Mouse (Mus musculus) liver, embryonic 15.5 days (tissue): ENCODE measurements around the gene Tmem35b. TPM values are rescaled to one million over a fixed set of nuclear protein-coding genes. Genes with fewer than 3 reads are reported as not detected.

Source experiments
- ATAC-seq: fragments of 200-750 bp; cut with Nextera tagmentation; 2 replicates; pipeline ENCODE4 v1.8.0; 2017; ENCODE audit warnings: moderate number of reproducible peaks, mild to moderate bottlenecking, moderate library complexity; ENCODE audit not compliant: insufficient read depth
- H3K27ac ChIP-seq: fragments of 300-500 bp; sonication (generic); replicated peaks from 2 replicates; pipeline ENCODE4 v1.5.1; 2015; ENCODE audit warnings: mild to moderate bottlenecking, inconsistent platforms
- H3K27me3 ChIP-seq: fragments of 300-500 bp; sonication (generic); 2 replicates; pipeline ENCODE4 v1.6.1; 2015; ENCODE audit warnings: mild to moderate bottlenecking, inconsistent platforms
- H3K36me3 ChIP-seq: fragments of 300-500 bp; sonication (generic); replicated peaks from 2 replicates; pipeline ENCODE4 v1.6.1; 2015; ENCODE audit warnings: moderate library complexity, mild to moderate bottlenecking, inconsistent platforms
- H3K4me1 ChIP-seq: fragments of 300-500 bp; sonication (generic); replicated peaks from 2 replicates; pipeline ENCODE4 v1.6.1; 2015; ENCODE audit warnings: inconsistent platforms
- H3K4me2 ChIP-seq: fragments of 300-500 bp; sonication (generic); 2 replicates; pipeline ENCODE4 v1.6.1; 2015; ENCODE audit warnings: moderate library complexity, mild to moderate bottlenecking, inconsistent platforms
- H3K4me3 ChIP-seq: fragments of 300-500 bp; sonication (generic); replicated peaks from 2 replicates; pipeline ENCODE4 v1.5.1; 2015; ENCODE audit warnings: mild to moderate bottlenecking, inconsistent platforms
- H3K9ac ChIP-seq: fragments of 300-500 bp; sonication (generic); 2 replicates; pipeline ENCODE4 v1.6.1; 2015; ENCODE audit warnings: moderate library complexity, mild to moderate bottlenecking, inconsistent platforms
- H3K9me3 ChIP-seq: fragments of 300-500 bp; sonication (generic); replicated peaks from 2 replicates; pipeline ENCODE4 v1.6.1; 2016; ENCODE audit warnings: inconsistent platforms
- WGBS: fragments of 180-500 bp; shearing (Covaris S2); methylation state at CpG from one replicate; pipeline ENCODE4 v1.1.7; 2015; ENCODE audit warnings: mixed read lengths; ENCODE audit not compliant: insufficient replicate concordance; 5-methylcytosine and 5-hydroxymethylcytosine counted together
- polyA plus RNA-seq: library from polyadenylated mRNA; unstranded; fragments of >200 nt; fragmentation: Nextera tagmentation; extraction: Ambion mirVana; gene quantifications from 2 replicates; pipeline ENCODE4 v1.2.1, GENCODE M21; 2015

Gene Tmem35b
- polyA plus RNA-seq, 1 experiment from 2014 or later: 8.0 TPM

DNA sequence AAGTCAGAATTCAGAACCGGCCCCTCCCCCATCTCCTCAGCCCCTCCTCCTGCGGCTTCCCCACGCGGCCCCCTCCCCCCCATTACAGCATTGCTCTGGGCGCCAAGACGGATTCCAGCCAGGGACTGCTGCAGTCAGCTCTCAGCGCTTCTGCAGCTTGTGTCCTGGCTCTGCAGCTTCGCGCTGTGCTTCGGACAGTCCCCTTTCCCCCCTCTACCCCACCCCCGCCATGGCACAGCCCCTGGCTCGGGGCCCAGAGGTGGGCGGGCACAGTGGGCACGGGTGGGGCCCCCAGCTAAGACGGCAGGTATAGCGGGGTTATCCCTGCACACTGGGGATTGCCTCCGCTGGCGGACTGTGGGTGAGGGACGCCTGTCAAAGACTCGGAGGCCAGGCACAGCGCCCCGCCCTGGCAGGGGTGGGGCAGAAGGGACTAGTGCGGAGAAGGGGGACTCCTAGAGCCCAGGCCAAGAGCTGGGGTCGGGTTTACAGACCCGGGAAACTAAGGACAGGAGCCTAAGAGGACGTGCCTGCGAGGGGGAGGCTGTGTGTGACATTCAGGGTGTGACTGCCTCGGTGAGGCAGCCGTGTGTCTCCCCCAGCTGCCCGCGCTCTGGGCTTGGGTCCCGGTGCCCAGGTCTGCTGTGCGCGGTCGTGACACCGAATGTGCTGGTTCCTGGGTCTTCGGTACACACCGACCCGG is 44.9 kb downstream of the Tmem35b start:
- Histone ChIP-seq H3K36me3 (no peaks in the 10 kb centered on the region), H3K27me3 (peaks cover 82% of the 10 kb centered on the region), H3K27ac (no peak overlapping the region), H3K4me3 (peak overlapping the region; percentile 57), H3K4me1 (0 out of 2 replicates have a peak, but pooled peaks cover 5% of the 10 kb centered on the region), H3K4me2 (peak overlapping the region; percentile 67), H3K9ac (no peak overlapping the region), H3K9me3 (no peaks in the 10 kb centered on the region)
- peak; percentile 33; the same call in 1 of the 2 replicates for ATAC-seq
- WGBS: 1% methylated on average over 39 of the region's 39 CpGs

DNA sequence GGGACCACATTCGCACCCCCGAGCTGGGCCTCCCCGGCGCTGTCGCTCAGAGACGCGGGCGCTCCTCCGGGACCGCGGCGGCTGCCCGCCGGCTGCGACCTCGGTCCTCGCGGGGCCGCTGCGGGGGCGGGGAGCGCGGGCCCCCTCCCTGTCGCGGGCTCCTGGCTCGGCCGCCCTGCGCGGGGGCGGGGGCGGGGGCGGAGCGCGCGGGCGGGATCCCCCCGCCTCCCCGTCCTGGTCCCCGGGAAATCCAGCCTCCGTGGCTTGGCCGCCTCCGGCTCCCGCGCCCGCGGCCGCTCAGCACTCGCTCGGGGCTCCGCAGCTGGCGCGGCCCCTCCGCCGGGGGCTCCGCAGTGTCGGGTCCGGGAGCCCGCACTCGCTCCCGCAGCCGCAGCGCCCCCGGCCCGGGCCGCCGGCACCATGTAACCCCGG is 45.4 kb downstream of the Tmem35b start, which contains the start of gene Dlgap3:
Gene Dlgap3 (plus strand): TSS at position 291 of the 432 bp plus-strand sequence.
- peaks cover 87% of the 10 kb centered on the region for H3K27me3 ChIP-seq
- H3K4me1 ChIP-seq: 0 out of 2 replicates have a peak, but pooled peaks cover 5% of the 10 kb centered on the region
- peak within 1 kb of the TSS; percentile 15; the same call in 1 of the 2 replicates for H3K9ac ChIP-seq
- no peaks in the 10 kb centered on the region for H3K36me3 ChIP-seq
- ATAC-seq: peak; percentile 58
- no peak within 1 kb of the TSS for H3K27ac ChIP-seq
- H3K4me3 ChIP-seq: peak within 1 kb of the TSS; percentile 57
- WGBS: under 1% methylated on average over 66 of the region's 67 CpGs
- no peaks in the 10 kb centered on the region for H3K9me3 ChIP-seq
- H3K4me2 ChIP-seq: peak within 1 kb of the TSS; percentile 67

DNA sequence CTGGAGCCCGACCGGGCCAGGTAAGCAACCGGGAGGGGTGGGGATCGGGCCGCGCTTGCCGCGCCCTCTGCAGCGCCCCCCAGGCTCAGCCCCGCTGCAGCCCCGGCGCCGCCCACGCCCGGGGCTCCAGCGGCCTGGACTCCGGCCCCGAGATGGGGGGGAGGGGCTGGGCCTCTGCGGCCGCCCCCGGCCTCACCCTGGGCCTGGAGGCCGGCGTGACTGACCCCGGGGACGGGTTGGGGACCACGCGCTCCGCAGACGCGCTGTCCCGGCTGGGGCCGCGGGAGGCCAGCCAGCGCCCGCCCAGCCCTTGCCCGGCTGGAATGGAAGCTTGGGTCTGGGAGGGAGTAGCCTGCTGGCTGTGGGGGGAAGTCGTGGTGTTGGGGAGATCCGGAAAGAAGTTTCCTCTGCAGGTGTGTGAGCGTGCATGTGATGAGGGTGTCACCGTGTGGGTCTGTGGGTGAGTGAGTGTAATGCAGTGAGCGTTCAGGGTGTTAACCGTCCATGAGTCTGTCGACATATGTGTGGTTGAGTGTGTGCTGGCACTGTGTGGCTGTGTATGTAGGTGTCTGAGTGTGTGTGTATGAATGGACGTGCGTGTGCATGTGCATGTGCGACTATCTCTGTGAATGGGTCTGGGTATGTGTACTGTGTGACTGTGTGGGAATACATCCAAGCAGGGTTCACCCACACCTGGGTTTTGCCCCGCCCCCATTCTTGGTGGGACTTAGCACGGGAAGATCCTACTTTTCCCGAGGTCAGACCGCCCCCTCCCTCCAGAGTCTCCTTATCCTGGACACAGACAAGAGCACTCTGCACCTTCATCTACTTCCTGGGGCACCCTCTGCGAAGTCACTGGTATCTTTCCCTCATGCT is 46.1 kb downstream of the Tmem35b start:
- peaks cover 85% of the 10 kb centered on the region for H3K27me3 ChIP-seq
- H3K9ac ChIP-seq: peak overlapping the region; percentile 15; the same call in 1 of the 2 replicates
- H3K27ac ChIP-seq: no peak overlapping the region
- H3K9me3 ChIP-seq: no peaks in the 10 kb centered on the region
- peak overlapping the region; percentile 57 for H3K4me3 ChIP-seq
- peak; percentile 68 for ATAC-seq
- H3K36me3 ChIP-seq: no peaks in the 10 kb centered on the region
- 3% methylated on average over 48 of the region's 51 CpGs for WGBS
- H3K4me1 ChIP-seq: 0 out of 2 replicates have a peak, but pooled peaks cover 5% of the 10 kb centered on the region
- H3K4me2 ChIP-seq: peak overlapping the region; percentile 67

DNA sequence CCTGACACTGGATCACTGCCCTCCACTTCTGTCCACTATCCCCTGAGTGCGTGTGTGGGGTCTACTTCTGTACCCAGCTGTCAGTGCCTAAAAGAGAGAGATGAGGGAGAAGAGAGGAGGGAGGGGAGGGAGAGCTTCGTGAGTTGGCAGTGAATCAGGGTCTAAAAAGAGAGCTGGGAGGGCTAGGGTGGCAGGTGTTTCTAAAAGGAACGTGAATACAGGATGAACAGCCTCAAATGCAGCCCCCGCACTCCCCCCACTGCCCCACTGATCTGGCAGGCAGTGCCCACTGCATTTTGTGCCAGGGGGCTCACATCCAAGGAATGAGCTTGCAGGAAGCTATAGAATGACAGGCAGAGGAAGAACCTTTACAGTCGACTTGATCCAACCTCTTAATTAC is 47.4 kb downstream of the Tmem35b start:
- H3K27ac ChIP-seq: no peak overlapping the region
- H3K9ac ChIP-seq: no peak overlapping the region
- no peak overlapping the region for H3K4me3 ChIP-seq
- no peak for ATAC-seq
- H3K9me3 ChIP-seq: no peaks in the 10 kb centered on the region
- H3K36me3 ChIP-seq: no peaks in the 10 kb centered on the region
- no peak overlapping the region for H3K4me2 ChIP-seq
- H3K27me3 ChIP-seq: peaks cover 76% of the 10 kb centered on the region
- 0 out of 2 replicates have a peak, but pooled peaks cover 5% of the 10 kb centered on the region for H3K4me1 ChIP-seq
- 36% methylated on average over 5 of the region's 5 CpGs for WGBS

DNA sequence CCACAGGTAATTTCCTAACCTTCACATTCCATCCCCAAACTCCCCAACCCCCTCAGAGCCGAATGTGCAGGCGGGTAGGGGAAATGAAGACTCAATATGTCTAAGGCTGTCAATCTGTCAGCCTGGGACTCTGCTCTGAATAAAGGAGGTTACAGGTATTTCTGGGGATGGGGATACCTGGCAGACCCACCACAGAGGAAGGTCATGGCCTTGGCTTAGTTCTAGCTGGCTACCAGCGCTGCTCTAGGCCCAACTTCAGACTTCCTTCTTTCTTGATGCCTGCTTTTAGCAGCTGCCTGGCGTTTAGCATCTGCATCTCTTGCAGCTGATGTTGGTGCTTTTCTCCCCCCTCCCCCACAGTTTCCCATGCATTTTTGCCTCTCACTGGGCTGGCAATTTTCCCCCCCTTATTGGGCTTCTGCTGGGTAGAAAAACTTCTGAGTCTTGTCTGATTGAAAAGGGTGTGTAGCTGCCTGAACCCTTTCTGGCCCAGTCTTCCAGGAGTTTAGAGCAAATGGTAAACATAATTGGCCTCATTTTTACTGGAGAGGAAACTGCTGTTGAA is 47.9 kb downstream of the Tmem35b start:
- Histone ChIP-seq H3K27ac (no peak overlapping the region), H3K4me3 (no peak overlapping the region), H3K27me3 (peaks cover 70% of the 10 kb centered on the region), H3K36me3 (no peaks in the 10 kb centered on the region), H3K4me1 (0 out of 2 replicates have a peak, but pooled peaks cover 5% of the 10 kb centered on the region), H3K9ac (no peak overlapping the region), H3K4me2 (no peak overlapping the region), H3K9me3 (no peaks in the 10 kb centered on the region)
- no peak for ATAC-seq
- 31% methylated on average over 4 of the region's 4 CpGs for WGBS

DNA sequence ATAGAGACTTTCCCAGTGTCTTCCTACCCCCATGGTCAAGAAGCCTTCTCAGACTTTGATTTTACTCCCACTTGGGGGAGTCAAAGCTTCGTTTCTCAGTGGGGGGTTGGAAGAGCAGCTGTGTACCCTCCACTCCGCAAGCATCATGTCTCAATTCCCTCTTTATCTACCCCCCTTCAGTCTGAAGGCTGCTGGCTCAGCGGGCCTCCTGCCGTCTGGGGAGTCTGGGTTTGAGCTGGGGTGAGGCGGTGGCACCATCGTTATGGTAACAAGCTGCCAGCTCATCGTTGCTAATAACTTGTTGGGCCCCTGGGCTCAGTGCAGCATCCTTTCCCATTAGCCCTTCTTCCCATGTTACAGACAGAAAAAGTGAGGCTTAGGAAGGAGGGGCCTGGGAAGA is 48.6 kb downstream of the Tmem35b start:
- no peak overlapping the region for H3K27ac ChIP-seq
- H3K4me2 ChIP-seq: no peak overlapping the region
- H3K4me1 ChIP-seq: 0 out of 2 replicates have a peak, but pooled peaks cover 5% of the 10 kb centered on the region
- ATAC-seq: no peak
- no peak overlapping the region for H3K9ac ChIP-seq
- H3K27me3 ChIP-seq: peaks cover 63% of the 10 kb centered on the region
- H3K9me3 ChIP-seq: no peaks in the 10 kb centered on the region
- no peaks in the 10 kb centered on the region for H3K36me3 ChIP-seq
- H3K4me3 ChIP-seq: no peak overlapping the region
- 23% methylated on average over 7 of the region's 7 CpGs for WGBS

DNA sequence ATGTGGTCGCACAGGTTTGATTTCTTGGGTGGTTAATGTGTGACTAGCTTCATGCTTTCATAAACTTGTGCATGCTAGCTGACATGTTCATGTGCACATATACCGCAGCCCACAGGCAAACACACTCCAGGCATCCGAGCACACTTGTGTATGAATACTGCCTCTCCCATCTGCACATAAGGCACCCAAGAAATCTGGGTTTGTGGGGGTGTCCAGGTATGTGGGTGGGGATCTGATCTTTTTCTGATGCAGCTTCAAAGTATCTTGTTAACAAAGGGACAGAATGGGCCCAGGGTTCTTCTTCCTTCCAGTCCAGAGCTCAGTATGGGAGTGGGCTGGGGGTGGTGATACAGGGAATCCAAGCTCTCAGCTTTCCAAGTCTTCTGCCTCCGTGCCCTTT is 49.1 kb downstream of the Tmem35b start:
- H3K4me2 ChIP-seq: no peak overlapping the region
- no peaks in the 10 kb centered on the region for H3K36me3 ChIP-seq
- H3K9ac ChIP-seq: no peak overlapping the region
- H3K4me3 ChIP-seq: no peak overlapping the region
- H3K9me3 ChIP-seq: no peaks in the 10 kb centered on the region
- H3K4me1 ChIP-seq: 0 out of 2 replicates have a peak, but pooled peaks cover 5% of the 10 kb centered on the region
- 49% methylated on average over 4 of the region's 4 CpGs for whole genome bisulfite sequencing
- peaks cover 58% of the 10 kb centered on the region for H3K27me3 ChIP-seq
- ATAC-seq: no peak
- H3K27ac ChIP-seq: no peak overlapping the region

DNA sequence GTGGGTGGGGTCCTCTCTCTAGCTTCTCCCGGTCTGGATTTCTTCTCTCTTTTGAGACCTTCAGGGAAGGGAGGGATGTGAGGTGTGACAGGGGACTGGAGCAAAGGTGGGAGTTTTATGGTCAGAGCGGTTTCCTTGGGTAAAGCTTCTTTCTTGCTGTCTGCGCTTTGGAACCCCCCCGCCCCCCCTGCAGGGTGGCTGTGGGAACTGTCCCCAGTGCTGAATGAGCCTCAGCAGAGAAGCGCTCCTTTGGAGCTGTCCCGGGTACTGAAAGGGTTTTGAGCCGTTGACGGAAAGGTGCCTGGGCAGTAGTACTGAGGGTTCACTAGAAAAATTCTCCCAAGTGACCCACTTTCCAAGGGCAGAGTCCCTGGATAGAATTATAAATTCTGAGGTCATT is 50.0 kb downstream of the Tmem35b start:
- WGBS: 1% methylated on average over 8 of the region's 8 CpGs
- no peaks in the 10 kb centered on the region for H3K9me3 ChIP-seq
- no peak overlapping the region for H3K4me2 ChIP-seq
- H3K27me3 ChIP-seq: peaks cover 51% of the 10 kb centered on the region
- no peak overlapping the region for H3K4me3 ChIP-seq
- H3K36me3 ChIP-seq: no peaks in the 10 kb centered on the region
- H3K27ac ChIP-seq: no peak overlapping the region
- ATAC-seq: no peak
- H3K4me1 ChIP-seq: 0 out of 2 replicates have a peak, but pooled peaks cover 1% of the 10 kb centered on the region
- H3K9ac ChIP-seq: no peak overlapping the region

DNA sequence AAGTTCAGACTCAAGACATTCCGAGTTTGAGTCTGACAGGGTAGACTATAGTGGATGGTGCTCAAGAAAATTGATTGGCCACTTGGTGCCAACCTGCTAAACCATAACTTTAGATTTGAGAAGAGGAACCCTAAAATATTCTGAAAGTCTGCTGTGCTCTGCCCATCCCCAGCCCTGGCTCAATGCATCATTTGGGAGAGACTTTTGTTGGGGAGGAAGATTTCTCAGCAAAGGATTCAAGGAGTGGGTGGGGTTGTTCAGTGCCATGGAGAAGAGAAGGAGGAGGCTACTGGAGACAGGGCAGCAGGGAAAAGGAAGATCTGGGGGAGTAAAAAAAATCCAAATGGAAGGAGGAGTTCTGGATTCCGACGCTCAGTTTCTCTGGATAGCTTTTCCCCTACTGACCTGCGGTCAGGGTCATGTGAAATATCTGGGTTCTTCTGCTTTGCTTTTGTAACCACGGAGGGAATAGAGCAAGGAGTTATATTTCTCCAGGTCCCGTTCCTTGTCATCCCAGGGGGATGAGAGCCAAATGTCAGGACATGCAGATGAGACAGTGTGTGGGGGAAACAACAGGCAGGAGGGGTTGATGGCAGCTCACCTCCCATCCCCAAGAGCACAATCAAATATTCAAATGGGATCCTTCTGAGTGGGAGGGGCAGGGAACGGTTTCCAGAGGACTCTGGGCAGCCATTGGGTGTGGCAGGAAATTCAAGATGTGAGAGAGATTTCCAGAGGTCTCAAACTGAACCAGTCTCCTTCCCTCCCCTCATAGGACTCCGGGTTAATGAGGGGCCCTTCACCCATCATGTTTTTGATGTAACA is 50.8 kb downstream of the Tmem35b start:
- H3K36me3 ChIP-seq: no peaks in the 10 kb centered on the region
- H3K4me1 ChIP-seq: no peaks in the 10 kb centered on the region
- no peak overlapping the region for H3K27ac ChIP-seq
- no peak overlapping the region for H3K9ac ChIP-seq
- H3K4me2 ChIP-seq: no peak overlapping the region
- no peak overlapping the region for H3K4me3 ChIP-seq
- no peak for ATAC-seq
- H3K27me3 ChIP-seq: peaks cover 50% of the 10 kb centered on the region
- no peaks in the 10 kb centered on the region for H3K9me3 ChIP-seq
- 41% methylated on average over 8 of the region's 8 CpGs for WGBS

DNA sequence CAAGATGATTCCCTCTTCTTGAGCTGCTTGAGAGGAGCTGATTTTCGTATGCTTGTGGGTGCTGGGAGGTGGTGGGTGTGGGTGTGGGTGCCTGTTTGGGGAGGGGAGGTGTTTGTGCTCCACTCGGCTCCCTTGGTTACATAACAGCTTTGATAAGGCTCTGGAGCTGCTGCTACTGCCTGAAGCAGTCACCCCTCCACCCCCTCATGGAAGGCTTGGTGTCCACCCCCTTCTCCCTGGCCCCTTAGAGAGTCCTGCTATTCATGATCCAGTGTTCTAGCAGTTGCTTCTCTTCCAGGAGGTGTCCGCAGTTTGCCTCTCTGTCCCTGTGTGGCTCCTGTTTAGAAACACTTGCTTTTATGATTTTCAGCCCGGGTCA is 51.4 kb downstream of the Tmem35b start:
- no peaks in the 10 kb centered on the region for H3K4me1 ChIP-seq
- WGBS: 27% methylated on average over 4 of the region's 4 CpGs
- H3K27me3 ChIP-seq: peaks cover 50% of the 10 kb centered on the region
- no peak overlapping the region for H3K4me3 ChIP-seq
- H3K4me2 ChIP-seq: no peak overlapping the region
- no peak overlapping the region for H3K27ac ChIP-seq
- H3K9ac ChIP-seq: no peak overlapping the region
- H3K36me3 ChIP-seq: no peaks in the 10 kb centered on the region
- no peaks in the 10 kb centered on the region for H3K9me3 ChIP-seq
- no peak for ATAC-seq
